Mouse (Mus musculus): ENCODE results near the gene Pi4k2a. TPM values are rescaled to one million over a fixed set of nuclear protein-coding genes. Genes with fewer than 3 reads are reported as not detected.
A peak's percentile ranks its signal among the peaks of the same experiment; 100 is the strongest.

Gene Pi4k2a
- 78.6 and 81.0 TPM in 2 replicates for polyA plus RNA-seq (2012; rRNA removed)

DNA sequence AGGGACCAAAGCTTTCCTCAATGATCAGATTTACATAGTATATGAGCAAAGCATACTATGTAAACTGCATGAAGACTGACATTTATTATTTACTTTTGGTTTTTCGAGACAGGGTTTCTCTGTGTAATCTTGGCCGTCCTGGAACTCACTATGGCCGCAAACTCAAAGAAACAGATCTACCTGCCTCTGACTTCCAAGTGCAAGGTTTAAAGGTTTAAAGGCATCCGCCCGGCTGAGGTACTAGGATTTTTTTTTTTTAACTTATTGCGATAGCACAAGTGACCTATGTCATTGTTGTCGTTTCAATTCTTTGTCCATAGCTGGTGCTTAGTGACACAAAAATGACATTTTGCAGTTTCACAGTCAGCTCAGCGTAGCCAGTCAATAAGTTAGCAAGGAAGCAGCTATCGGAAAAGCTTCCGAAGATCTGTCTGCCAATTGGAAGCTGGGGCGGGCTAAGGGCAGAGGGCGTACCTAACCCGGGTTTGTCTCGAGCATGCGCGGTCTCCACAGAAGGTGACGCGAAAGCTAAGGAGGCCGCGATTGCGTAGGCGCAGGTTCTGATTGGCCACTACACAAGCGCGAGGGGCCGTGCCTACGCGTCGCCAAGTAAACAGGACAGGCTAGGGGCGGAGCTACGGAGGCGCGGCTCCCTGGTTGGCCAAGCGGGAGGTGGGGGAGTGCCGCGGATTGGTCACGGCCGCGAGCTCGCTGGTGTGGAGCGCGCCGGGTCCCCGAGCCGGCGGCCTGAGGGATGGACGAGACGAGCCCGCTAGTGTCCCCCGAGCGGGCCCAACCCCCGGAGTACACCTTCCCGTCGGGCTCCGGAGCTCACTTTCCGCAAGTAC, at the start of gene Pi4k2a:
Pi4k2a (plus strand) TSS at position 723 of the 848 bp plus-strand sequence.
- TF ChIP-seq CTCF (IDR thresholded peaks at IDR 0.05; ENCODE audit: borderline replicate concordance, insufficient read depth, low read depth, low read length) (no peak), POLR2A (IDR thresholded peaks at IDR 0.05; ENCODE audit: borderline replicate concordance, insufficient read depth, low read length) (peak; percentile 42; the same call in 1 of the 2 replicates)
- DNase-seq = peak; percentile 98 to 100
- Histone ChIP-seq H3K27me3 (ENCODE audit: control insufficient read depth, insufficient read depth, low read length) (no peaks in the 10 kb centered on the region), H3K4me1 (ENCODE audit: control insufficient read depth, insufficient read depth, low read length) (0 out of 2 replicates have a peak, but pooled peaks cover 4% of the 10 kb centered on the region), H3K4me3 (replicated peaks; ENCODE audit: insufficient read depth, low read depth, low read length) (peak within 1 kb of the TSS; percentile 61), H3K27ac (ENCODE audit: insufficient read depth, low read length) (peak within 1 kb of the TSS; percentile 17; the same call in 1 of the 2 replicates)
- WGBS = under 1% methylated on average over 52 of the region's 55 CpGs

DNA sequence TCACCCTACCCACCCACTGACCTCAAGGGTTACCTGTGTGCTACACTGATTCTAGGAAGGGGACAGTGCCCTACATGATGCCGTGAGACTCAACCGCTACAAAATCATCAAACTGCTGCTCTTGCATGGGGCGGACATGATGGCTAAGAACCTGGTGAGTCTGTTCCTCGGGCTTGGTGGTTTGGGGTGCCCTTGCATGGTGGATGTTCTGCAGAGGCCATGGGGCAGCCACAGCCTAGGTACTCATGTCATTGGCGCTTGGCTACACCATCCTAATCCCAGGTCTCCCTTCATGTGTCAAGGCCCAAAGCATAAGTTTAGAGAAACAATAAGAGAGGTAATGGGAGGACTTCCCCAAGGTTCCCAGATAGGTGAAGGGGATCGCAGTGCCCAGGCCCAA, 46.3 kb upstream of the Pi4k2a start:
- H3K4me3 ChIP-seq (replicated peaks; ENCODE audit: insufficient read depth, low read depth, low read length) = no peak overlapping the region
- H3K27me3 ChIP-seq (ENCODE audit: control insufficient read depth, insufficient read depth, low read length) = no peaks in the 10 kb centered on the region
- H3K4me1 ChIP-seq (ENCODE audit: control insufficient read depth, insufficient read depth, low read length) = no peaks in the 10 kb centered on the region
- TF ChIP-seq CTCF (IDR thresholded peaks at IDR 0.05; ENCODE audit: borderline replicate concordance, insufficient read depth, low read depth, low read length) = no peak
- TF ChIP-seq POLR2A (IDR thresholded peaks at IDR 0.05; ENCODE audit: borderline replicate concordance, insufficient read depth, low read length) = no peak
- 100% methylated on average over 6 of the region's 6 CpGs for WGBS
- no peak overlapping the region for H3K27ac ChIP-seq (ENCODE audit: insufficient read depth, low read length)
- DNase-seq = no peak

DNA sequence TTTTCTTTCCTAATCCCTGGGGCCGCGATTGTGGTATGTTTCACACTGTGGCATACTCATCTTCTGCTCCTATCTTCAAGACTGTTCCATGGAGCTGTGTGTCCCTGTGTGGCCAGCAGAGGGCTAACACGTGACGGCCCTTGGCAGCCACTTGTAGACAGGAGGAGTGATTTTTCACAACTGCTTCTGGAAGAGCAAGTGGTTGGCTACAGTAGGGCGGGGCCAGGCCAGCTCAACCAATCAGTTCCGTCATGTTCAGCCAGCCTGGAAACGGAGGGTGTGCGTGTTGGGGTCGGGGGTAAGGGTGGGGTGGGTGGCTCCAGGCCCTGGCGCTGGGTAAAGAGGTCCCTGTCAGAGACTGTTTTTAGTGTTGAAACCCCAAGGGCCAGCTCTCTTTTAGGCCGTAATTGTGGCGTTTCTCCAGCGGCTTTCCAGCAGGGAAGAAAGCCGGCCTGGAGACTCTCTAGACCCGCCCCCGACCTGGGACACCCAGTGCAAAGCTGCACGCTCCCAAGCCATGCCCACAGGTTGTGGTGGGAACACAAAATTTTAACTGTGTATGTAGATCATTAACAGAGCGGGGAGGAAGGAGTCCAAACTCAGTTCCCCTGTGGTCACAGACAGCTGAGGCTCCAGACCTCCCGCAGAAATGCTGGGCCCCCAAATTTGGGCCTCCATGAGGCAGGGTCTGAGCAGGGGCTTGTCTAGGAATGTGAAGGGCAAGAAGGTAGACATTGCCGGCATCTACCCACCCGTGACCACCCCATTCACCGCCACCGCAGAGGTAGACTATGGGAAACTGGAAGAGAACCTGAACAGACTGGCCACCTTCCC, 44.8 kb upstream of the Pi4k2a start, which contains the start of gene Hoga1:
Hoga1 (plus strand) TSS at position 342 of the 834 bp plus-strand sequence.
- Histone ChIP-seq H3K27me3 (ENCODE audit: control insufficient read depth, insufficient read depth, low read length) (no peaks in the 10 kb centered on the region), H3K4me1 (ENCODE audit: control insufficient read depth, insufficient read depth, low read length) (no peaks in the 10 kb centered on the region), H3K4me3 (replicated peaks; ENCODE audit: insufficient read depth, low read depth, low read length) (no peak within 1 kb of the TSS), H3K27ac (ENCODE audit: insufficient read depth, low read length) (no peak within 1 kb of the TSS)
- no peak for TF ChIP-seq POLR2A (IDR thresholded peaks at IDR 0.05; ENCODE audit: borderline replicate concordance, insufficient read depth, low read length)
- TF ChIP-seq CTCF (IDR thresholded peaks at IDR 0.05; ENCODE audit: borderline replicate concordance, insufficient read depth, low read depth, low read length) = peak; percentile 52; the same call in 1 of the 2 replicates
- peak; percentile 53 to 63 for DNase-seq
- WGBS = 29% methylated on average over 23 of the region's 23 CpGs

DNA sequence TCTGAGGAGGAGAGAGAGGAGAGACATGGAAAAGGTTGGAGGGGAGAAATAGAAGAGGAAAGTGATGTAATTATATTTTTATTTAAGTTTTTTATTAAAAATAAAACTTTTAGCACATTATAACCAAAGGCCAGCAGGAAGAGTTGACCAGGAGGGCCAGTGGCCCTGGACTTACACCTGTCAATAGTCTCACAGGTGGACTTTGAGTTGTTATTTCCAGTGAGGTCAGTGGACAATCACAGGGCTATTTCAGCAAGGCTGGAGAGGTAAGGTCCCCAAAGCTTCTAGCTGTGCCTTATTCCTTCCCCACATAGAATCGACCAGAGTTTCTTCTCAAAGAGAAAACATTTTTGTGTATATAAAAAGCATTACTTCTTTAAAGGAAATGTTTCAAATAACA, 40.0 kb upstream of the Pi4k2a start:
- H3K4me1 ChIP-seq (ENCODE audit: control insufficient read depth, insufficient read depth, low read length) = no peaks in the 10 kb centered on the region
- no peak overlapping the region for H3K4me3 ChIP-seq (replicated peaks; ENCODE audit: insufficient read depth, low read depth, low read length)
- 69% methylated on average over 1 of the region's 1 CpGs for WGBS
- no peak overlapping the region for H3K27ac ChIP-seq (ENCODE audit: insufficient read depth, low read length)
- DNase-seq = no peak
- no peaks in the 10 kb centered on the region for H3K27me3 ChIP-seq (ENCODE audit: control insufficient read depth, insufficient read depth, low read length)
- TF ChIP-seq POLR2A (IDR thresholded peaks at IDR 0.05; ENCODE audit: borderline replicate concordance, insufficient read depth, low read length) (no peak), CTCF (IDR thresholded peaks at IDR 0.05; ENCODE audit: borderline replicate concordance, insufficient read depth, low read depth, low read length) (no peak)

DNA sequence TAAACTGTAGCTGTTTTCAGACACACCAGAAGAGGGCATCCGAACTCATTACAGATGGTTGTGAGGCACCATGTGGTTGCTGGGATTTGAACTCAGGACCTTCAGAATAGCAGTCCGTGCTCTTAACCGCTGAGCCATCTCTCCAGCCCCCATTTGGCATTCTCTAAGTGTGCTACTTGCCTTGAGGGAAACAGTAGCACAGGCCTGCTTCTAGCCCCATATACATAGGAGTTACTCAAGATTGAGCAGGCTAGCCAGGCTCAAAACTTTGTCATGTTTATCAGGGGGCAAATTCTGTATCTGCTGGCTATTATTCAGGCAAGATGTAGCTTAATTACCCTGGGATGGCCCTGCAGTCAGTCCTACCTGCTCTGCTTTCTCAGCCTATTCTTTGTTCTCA, 38.9 kb upstream of the Pi4k2a start:
- H3K4me1 ChIP-seq (ENCODE audit: control insufficient read depth, insufficient read depth, low read length) = no peaks in the 10 kb centered on the region
- 83% methylated on average over 3 of the region's 3 CpGs for WGBS
- TF ChIP-seq POLR2A (IDR thresholded peaks at IDR 0.05; ENCODE audit: borderline replicate concordance, insufficient read depth, low read length) (no peak), CTCF (IDR thresholded peaks at IDR 0.05; ENCODE audit: borderline replicate concordance, insufficient read depth, low read depth, low read length) (no peak)

DNA sequence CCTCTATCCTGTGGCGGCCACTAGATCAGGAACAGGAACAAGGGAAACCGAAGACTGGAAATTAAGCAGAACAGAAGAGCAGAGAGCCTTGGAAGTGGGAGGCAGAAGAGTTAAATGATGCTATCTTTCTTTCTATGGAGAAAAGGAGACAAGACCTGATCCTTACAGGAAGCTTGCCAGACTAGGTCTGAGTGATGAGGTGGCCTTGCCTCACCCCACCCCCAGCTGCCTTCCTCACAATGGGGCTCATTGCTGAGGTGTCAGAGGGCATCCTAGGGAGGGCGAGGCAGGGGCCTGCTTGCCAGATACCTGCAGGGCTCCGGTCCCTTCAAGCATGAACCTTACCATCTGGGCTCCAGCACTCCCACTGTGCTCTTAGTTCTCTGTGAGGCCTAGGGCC, 38.3 kb upstream of the Pi4k2a start, which contains the start of gene 4933411K16Rik:
4933411K16Rik (plus strand) TSS at position 301 of the 400 bp plus-strand sequence.
- no peaks in the 10 kb centered on the region for H3K27me3 ChIP-seq (ENCODE audit: control insufficient read depth, insufficient read depth, low read length)
- H3K4me3 ChIP-seq (replicated peaks; ENCODE audit: insufficient read depth, low read depth, low read length) = no peak within 1 kb of the TSS
- WGBS = 55% methylated on average over 4 of the region's 4 CpGs
- H3K4me1 ChIP-seq (ENCODE audit: control insufficient read depth, insufficient read depth, low read length) = no peaks in the 10 kb centered on the region
- H3K27ac ChIP-seq (ENCODE audit: insufficient read depth, low read length) = no peak within 1 kb of the TSS
- TF ChIP-seq POLR2A (IDR thresholded peaks at IDR 0.05; ENCODE audit: borderline replicate concordance, insufficient read depth, low read length) (no peak), CTCF (IDR thresholded peaks at IDR 0.05; ENCODE audit: borderline replicate concordance, insufficient read depth, low read depth, low read length) (no peak)
- DNase-seq = no peak

More for the DNA sequence above, 38.9 kb upstream of the Pi4k2a start:
- no peak overlapping the region for H3K27ac ChIP-seq (ENCODE audit: insufficient read depth, low read length)
- DNase-seq = no peak
- H3K4me3 ChIP-seq (replicated peaks; ENCODE audit: insufficient read depth, low read depth, low read length) = no peak overlapping the region
- H3K27me3 ChIP-seq (ENCODE audit: control insufficient read depth, insufficient read depth, low read length) = no peaks in the 10 kb centered on the region

DNA sequence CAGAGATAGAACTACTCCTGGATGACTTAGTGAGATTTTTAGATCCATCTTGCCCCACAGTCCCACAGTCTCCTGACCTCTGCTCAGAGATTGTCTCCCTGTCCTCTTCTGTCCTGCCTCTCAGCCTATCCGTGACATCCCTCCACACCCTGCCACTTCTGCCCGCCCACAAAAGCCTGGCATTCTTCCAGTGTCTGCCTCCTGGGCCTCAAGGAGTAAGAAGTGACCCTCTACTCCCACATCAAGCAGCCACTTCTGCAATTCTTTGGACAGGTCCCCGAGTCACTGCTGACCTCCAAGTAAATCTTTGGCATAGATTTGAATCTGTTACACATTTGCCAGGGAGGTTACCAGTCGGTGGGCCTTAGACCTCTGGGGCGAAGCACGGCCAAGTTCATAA, 36.0 kb upstream of the Pi4k2a start:
- no peak for TF ChIP-seq POLR2A (IDR thresholded peaks at IDR 0.05; ENCODE audit: borderline replicate concordance, insufficient read depth, low read length)
- TF ChIP-seq CTCF (IDR thresholded peaks at IDR 0.05; ENCODE audit: borderline replicate concordance, insufficient read depth, low read depth, low read length) = no peak
- no peak for DNase-seq
- WGBS = 61% methylated on average over 6 of the region's 6 CpGs
- Histone ChIP-seq H3K4me3 (replicated peaks; ENCODE audit: insufficient read depth, low read depth, low read length) (no peak overlapping the region), H3K4me1 (ENCODE audit: control insufficient read depth, insufficient read depth, low read length) (no peaks in the 10 kb centered on the region), H3K27me3 (ENCODE audit: control insufficient read depth, insufficient read depth, low read length) (no peaks in the 10 kb centered on the region), H3K27ac (ENCODE audit: insufficient read depth, low read length) (no peak overlapping the region)

Data from cerebellum, adult 2 months (tissue).